Mouse (Mus musculus): Measurements from ENCODE around the gene Rprd2. TPM values are rescaled to one million over a fixed set of nuclear protein-coding genes. Genes with fewer than 3 reads are reported as not detected.

Rprd2 gene
- 63.9 TPM for polyA plus RNA-seq (2014; fragmentation: Illumina TruSeq; extraction: RNeasy Lipid Tissue Mini Kit (QIAGEN cat#74804); ENCODE audit: low read depth, low replicate concordance)

DNA sequence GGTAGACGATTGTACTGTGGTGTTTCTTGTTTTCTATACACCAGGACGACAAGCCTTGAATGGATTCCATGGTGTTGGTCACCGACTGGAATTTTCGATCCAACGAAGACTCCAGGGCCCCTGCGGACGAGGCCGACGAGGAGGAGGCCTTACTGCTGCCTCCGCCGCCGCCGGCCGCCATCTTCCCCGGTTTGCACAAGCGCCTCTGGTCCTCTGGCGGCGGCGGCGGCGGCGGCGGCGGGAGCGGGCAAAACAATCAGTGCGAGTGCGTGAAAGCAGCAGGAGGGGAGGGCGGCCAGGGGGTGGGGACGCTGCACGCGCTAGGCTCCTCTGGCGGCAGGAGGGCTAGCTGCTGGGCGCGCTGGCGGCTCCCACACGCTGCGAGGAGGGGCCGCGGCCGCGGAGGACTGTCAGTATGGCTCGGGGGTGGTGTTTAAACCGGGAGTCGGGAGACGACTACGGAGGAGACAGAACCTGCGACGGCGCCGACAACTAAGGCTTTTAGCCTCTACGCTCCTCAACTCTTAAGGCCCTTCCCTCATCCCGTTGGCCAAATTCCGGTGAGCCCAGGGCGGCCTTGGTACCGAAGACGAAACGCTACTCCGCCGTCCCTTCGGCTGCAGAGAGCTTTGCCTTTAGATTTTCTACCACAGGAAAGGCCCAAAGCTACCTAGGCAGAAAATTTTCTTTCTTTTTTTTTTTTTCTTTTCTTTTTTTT is at the start of gene Rprd2:
Gene Rprd2, minus strand, starts transcription at position 293 of the 718 bp plus-strand sequence.

DNA sequence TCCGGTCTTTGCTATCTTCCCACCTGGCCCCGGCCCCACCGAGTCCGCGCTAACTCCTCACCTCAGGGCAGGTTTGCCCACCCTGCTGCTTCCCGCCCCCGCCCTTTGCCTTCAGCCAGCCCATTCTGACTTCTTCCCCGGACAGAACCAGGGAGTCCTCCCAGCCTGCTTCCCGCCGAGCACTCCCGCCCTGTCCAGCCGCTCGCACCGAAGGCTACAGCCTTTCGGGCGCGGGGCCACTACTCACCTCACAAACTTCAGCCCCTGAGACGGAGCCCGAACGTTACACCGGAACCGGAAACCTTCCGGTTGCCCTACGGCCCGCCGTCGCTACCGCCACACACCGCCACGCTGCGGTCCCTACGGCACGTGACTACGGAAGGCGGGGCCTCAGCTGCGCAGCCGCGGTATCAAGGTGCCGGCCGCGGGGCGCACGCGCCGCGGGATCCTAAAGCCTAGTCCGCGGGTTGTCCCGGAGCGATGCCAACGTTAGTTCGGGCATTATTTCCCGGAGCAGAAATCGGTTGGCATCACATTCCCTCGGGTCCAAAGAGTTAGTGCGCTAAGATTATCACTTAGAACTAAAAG is 36.9 kb upstream of the Rprd2 start, which contains the start of gene Prpf3:
Gene Prpf3, minus strand, starts transcription at position 384 of the 588 bp plus-strand sequence.

GRCm38 (mm10) chr3:95760106-95760505 is 58.6 kb downstream of the Rprd2 start, which contains the start of gene Tars2:
Tars2 (minus strand) TSS chr3:95760206.

GRCm38 (mm10) chr3:95739353-95740104 is 79.1 kb downstream of the Rprd2 start, which contains the start of gene Ecm1:
Ecm1 (minus strand) TSS chr3:95739569.

Other genes starting within 250 kb of the Rprd2 start
- gene Golph3l, start 229.9 kb downstream of the Rprd2 start, polyA plus RNA-seq (2014; fragmentation: Illumina TruSeq; extraction: RNeasy Lipid Tissue Mini Kit (QIAGEN cat#74804); ENCODE audit: low read depth, low replicate concordance): 912 TPM
- gene Ensa, start 193.9 kb downstream of the Rprd2 start, polyA plus RNA-seq (2014; fragmentation: Illumina TruSeq; extraction: RNeasy Lipid Tissue Mini Kit (QIAGEN cat#74804); ENCODE audit: low read depth, low replicate concordance): 68.6 TPM
- 818 TPM for gene Mcl1, start 160.1 kb downstream of the Rprd2 start, polyA plus RNA-seq (2014; fragmentation: Illumina TruSeq; extraction: RNeasy Lipid Tissue Mini Kit (QIAGEN cat#74804); ENCODE audit: low read depth, low replicate concordance)
- gene Adamtsl4, start 130.9 kb downstream of the Rprd2 start, polyA plus RNA-seq (2014; fragmentation: Illumina TruSeq; extraction: RNeasy Lipid Tissue Mini Kit (QIAGEN cat#74804); ENCODE audit: low read depth, low replicate concordance): 2.2 TPM
- 3.3 TPM for gene Ecm1, start 79.3 kb downstream of the Rprd2 start, polyA plus RNA-seq (2014; fragmentation: Illumina TruSeq; extraction: RNeasy Lipid Tissue Mini Kit (QIAGEN cat#74804); ENCODE audit: low read depth, low replicate concordance)
- gene Tars2, start 58.7 kb downstream of the Rprd2 start, polyA plus RNA-seq (2014; fragmentation: Illumina TruSeq; extraction: RNeasy Lipid Tissue Mini Kit (QIAGEN cat#74804); ENCODE audit: low read depth, low replicate concordance): 7.1 TPM
- 38.7 TPM for gene Prpf3, start 37.0 kb upstream of the Rprd2 start, polyA plus RNA-seq (2014; fragmentation: Illumina TruSeq; extraction: RNeasy Lipid Tissue Mini Kit (QIAGEN cat#74804); ENCODE audit: low read depth, low replicate concordance)
- 20.0 TPM for gene Mrps21, start 52.7 kb upstream of the Rprd2 start, polyA plus RNA-seq (2014; fragmentation: Illumina TruSeq; extraction: RNeasy Lipid Tissue Mini Kit (QIAGEN cat#74804); ENCODE audit: low read depth, low replicate concordance)
- not detected for gene Ciart, start 63.4 kb upstream of the Rprd2 start, polyA plus RNA-seq (2014; fragmentation: Illumina TruSeq; extraction: RNeasy Lipid Tissue Mini Kit (QIAGEN cat#74804); ENCODE audit: low read depth, low replicate concordance)
- 23.7 TPM for gene BC028528, start 73.1 kb upstream of the Rprd2 start, polyA plus RNA-seq (2014; fragmentation: Illumina TruSeq; extraction: RNeasy Lipid Tissue Mini Kit (QIAGEN cat#74804); ENCODE audit: low read depth, low replicate concordance)
- 50.7 TPM for gene Aph1a, start 75.1 kb upstream of the Rprd2 start, polyA plus RNA-seq (2014; fragmentation: Illumina TruSeq; extraction: RNeasy Lipid Tissue Mini Kit (QIAGEN cat#74804); ENCODE audit: low read depth, low replicate concordance)
- 1.8 TPM for gene Car14, start 85.8 kb upstream of the Rprd2 start, polyA plus RNA-seq (2014; fragmentation: Illumina TruSeq; extraction: RNeasy Lipid Tissue Mini Kit (QIAGEN cat#74804); ENCODE audit: low read depth, low replicate concordance)
- gene Anp32e, start 110.4 kb upstream of the Rprd2 start, polyA plus RNA-seq (2014; fragmentation: Illumina TruSeq; extraction: RNeasy Lipid Tissue Mini Kit (QIAGEN cat#74804); ENCODE audit: low read depth, low replicate concordance): 138 TPM
- gene Plekho1, start 177.1 kb upstream of the Rprd2 start, polyA plus RNA-seq (2014; fragmentation: Illumina TruSeq; extraction: RNeasy Lipid Tissue Mini Kit (QIAGEN cat#74804); ENCODE audit: low read depth, low replicate concordance): 7.5 TPM
- gene Vps45, start 239.6 kb upstream of the Rprd2 start, polyA plus RNA-seq (2014; fragmentation: Illumina TruSeq; extraction: RNeasy Lipid Tissue Mini Kit (QIAGEN cat#74804); ENCODE audit: low read depth, low replicate concordance): 59.9 TPM

Measured in sigmoid colon, adult 10 weeks (tissue).